Mouse (Mus musculus): ENCODE data around the gene Rag2. TPM values are rescaled to one million over a fixed set of nuclear protein-coding genes. Genes with fewer than 3 reads are reported as not detected.

Rag2 gene
- polyA plus RNA-seq, 1 experiment from 2014 or later: not detected

GRCm38 (mm10) chr2:101621611-101622010 is 2.9 kb upstream of the Rag2 start:
- Histone ChIP-seq H3K36me3 (ENCODE audit: insufficient read depth, low read length) (no peaks in the 10 kb centered on the region), H3K27ac (ENCODE audit: low read length) (no peak overlapping the region), H3K4me2 (replicated peaks; ENCODE audit: low read depth, low read length) (no peak overlapping the region), H3K9ac (replicated peaks; ENCODE audit: low read length) (no peak overlapping the region), H3K27me3 (ENCODE audit: insufficient read depth, low read length) (no peaks in the 10 kb centered on the region), H3K4me1 (ENCODE audit: insufficient read depth, low read length) (0 out of 2 replicates have a peak, but pooled peaks cover 5% of the 10 kb centered on the region), H3K4me3 (ENCODE audit: low read length) (no peak overlapping the region), H3K9me3 (ENCODE audit: low read length) (no peaks in the 10 kb centered on the region)
- WGBS: 61% methylated on average over 7 of the region's 7 CpGs
- no peak for ATAC-seq (ENCODE audit: low FRiP score, low TSS enrichment)

GRCm38 (mm10) chr2:101623042-101623441 is 1.5 kb upstream of the Rag2 start:
- Histone ChIP-seq H3K27me3 (ENCODE audit: insufficient read depth, low read length) (no peaks in the 10 kb centered on the region), H3K4me1 (ENCODE audit: insufficient read depth, low read length) (0 out of 2 replicates have a peak, but pooled peaks cover 5% of the 10 kb centered on the region), H3K36me3 (ENCODE audit: insufficient read depth, low read length) (no peaks in the 10 kb centered on the region), H3K4me2 (replicated peaks; ENCODE audit: low read depth, low read length) (no peak overlapping the region), H3K4me3 (ENCODE audit: low read length) (no peak overlapping the region), H3K9ac (replicated peaks; ENCODE audit: low read length) (no peak overlapping the region), H3K27ac (ENCODE audit: low read length) (no peak overlapping the region), H3K9me3 (ENCODE audit: low read length) (no peaks in the 10 kb centered on the region)
- no peak; the same call in 1 of the 2 replicates for ATAC-seq (ENCODE audit: low FRiP score, low TSS enrichment)
- 89% methylated on average over 2 of the region's 2 CpGs for WGBS

GRCm38 (mm10) chr2:101624011-101624410 is 507 bp upstream of the Rag2 start:
- Histone ChIP-seq H3K4me2 (replicated peaks; ENCODE audit: low read depth, low read length) (no peak overlapping the region), H3K9me3 (ENCODE audit: low read length) (no peaks in the 10 kb centered on the region), H3K9ac (replicated peaks; ENCODE audit: low read length) (no peak overlapping the region), H3K27ac (ENCODE audit: low read length) (no peak overlapping the region), H3K4me1 (ENCODE audit: insufficient read depth, low read length) (0 out of 2 replicates have a peak, but pooled peaks cover 5% of the 10 kb centered on the region), H3K4me3 (ENCODE audit: low read length) (no peak overlapping the region), H3K27me3 (ENCODE audit: insufficient read depth, low read length) (no peaks in the 10 kb centered on the region), H3K36me3 (ENCODE audit: insufficient read depth, low read length) (no peaks in the 10 kb centered on the region)
- 35% methylated on average over 2 of the region's 2 CpGs for WGBS
- no peak for ATAC-seq (ENCODE audit: low FRiP score, low TSS enrichment)

- Histone ChIP-seq H3K36me3 (ENCODE audit: insufficient read depth, low read length) (no peaks in the 10 kb centered on the region), H3K27ac (ENCODE audit: low read length) (no peak overlapping the region), H3K9me3 (ENCODE audit: low read length) (no peaks in the 10 kb centered on the region), H3K4me2 (replicated peaks; ENCODE audit: low read depth, low read length) (no peak overlapping the region), H3K27me3 (ENCODE audit: insufficient read depth, low read length) (no peaks in the 10 kb centered on the region), H3K4me1 (ENCODE audit: insufficient read depth, low read length) (no peaks in the 10 kb centered on the region), H3K9ac (replicated peaks; ENCODE audit: low read length) (no peak overlapping the region), H3K4me3 (ENCODE audit: low read length) (no peak overlapping the region)
- ATAC-seq (ENCODE audit: low FRiP score, low TSS enrichment): no peak
These were observed 2.7 kb downstream of the Rag2 start for GRCm38 (mm10) chr2:101627227-101627626.

GRCm38 (mm10) chr2:101628297-101629236 is 4.0 kb downstream of the Rag2 start:
- Histone ChIP-seq H3K36me3 (ENCODE audit: insufficient read depth, low read length) (no peaks in the 10 kb centered on the region), H3K4me2 (replicated peaks; ENCODE audit: low read depth, low read length) (peak overlapping the region; percentile 69), H3K9ac (replicated peaks; ENCODE audit: low read length) (peak overlapping the region; percentile 83), H3K4me1 (ENCODE audit: insufficient read depth, low read length) (no peaks in the 10 kb centered on the region), H3K27ac (ENCODE audit: low read length) (peak overlapping the region; percentile 94), H3K9me3 (ENCODE audit: low read length) (no peaks in the 10 kb centered on the region), H3K27me3 (ENCODE audit: insufficient read depth, low read length) (no peaks in the 10 kb centered on the region), H3K4me3 (ENCODE audit: low read length) (peak overlapping the region; percentile 89)
- peak; percentile 99 for ATAC-seq (ENCODE audit: low FRiP score, low TSS enrichment)
- under 1% methylated on average over 29 of the region's 31 CpGs for WGBS

- no peaks in the 10 kb centered on the region for H3K9me3 ChIP-seq (ENCODE audit: low read length)
- no peak overlapping the region for H3K27ac ChIP-seq (ENCODE audit: low read length)
- H3K9ac ChIP-seq (replicated peaks; ENCODE audit: low read length): no peak overlapping the region
- H3K27me3 ChIP-seq (ENCODE audit: insufficient read depth, low read length): no peaks in the 10 kb centered on the region
- 0 out of 2 replicates have a peak, but pooled peaks have one; percentile 31 for ATAC-seq (ENCODE audit: low FRiP score, low TSS enrichment)
- H3K4me2 ChIP-seq (replicated peaks; ENCODE audit: low read depth, low read length): no peak overlapping the region
- WGBS: 26% methylated on average over 7 of the region's 7 CpGs
- H3K36me3 ChIP-seq (ENCODE audit: insufficient read depth, low read length): no peaks in the 10 kb centered on the region
- no peaks in the 10 kb centered on the region for H3K4me1 ChIP-seq (ENCODE audit: insufficient read depth, low read length)
- H3K4me3 ChIP-seq (ENCODE audit: low read length): no peak overlapping the region
These were observed 14.7 kb downstream of the Rag2 start for GRCm38 (mm10) chr2:101638979-101639839.

- WGBS: 73% methylated on average over 3 of the region's 3 CpGs
- H3K36me3 ChIP-seq (ENCODE audit: insufficient read depth, low read length): no peaks in the 10 kb centered on the region
- no peaks in the 10 kb centered on the region for H3K27me3 ChIP-seq (ENCODE audit: insufficient read depth, low read length)
- no peak for ATAC-seq (ENCODE audit: low FRiP score, low TSS enrichment)
- no peak overlapping the region for H3K4me3 ChIP-seq (ENCODE audit: low read length)
- no peaks in the 10 kb centered on the region for H3K4me1 ChIP-seq (ENCODE audit: insufficient read depth, low read length)
- no peaks in the 10 kb centered on the region for H3K9me3 ChIP-seq (ENCODE audit: low read length)
- H3K9ac ChIP-seq (replicated peaks; ENCODE audit: low read length): no peak overlapping the region
- no peak overlapping the region for H3K4me2 ChIP-seq (replicated peaks; ENCODE audit: low read depth, low read length)
- H3K27ac ChIP-seq (ENCODE audit: low read length): no peak overlapping the region
These were observed 15.4 kb downstream of the Rag2 start for GRCm38 (mm10) chr2:101639840-101640350.

- no peaks in the 10 kb centered on the region for H3K27me3 ChIP-seq (ENCODE audit: insufficient read depth, low read length)
- ATAC-seq (ENCODE audit: low FRiP score, low TSS enrichment): no peak
- 91% methylated on average over 1 of the region's 1 CpGs for WGBS
These were observed 21.3 kb downstream of the Rag2 start for GRCm38 (mm10) chr2:101645841-101646240.

GRCm38 (mm10) chr2:101648361-101648760 is 23.8 kb downstream of the Rag2 start:
- H3K4me2 ChIP-seq (replicated peaks; ENCODE audit: low read depth, low read length): no peak overlapping the region
- no peaks in the 10 kb centered on the region for H3K27me3 ChIP-seq (ENCODE audit: insufficient read depth, low read length)
- WGBS: 73% methylated on average over 2 of the region's 2 CpGs
- no peak overlapping the region for H3K9ac ChIP-seq (replicated peaks; ENCODE audit: low read length)
- H3K27ac ChIP-seq (ENCODE audit: low read length): no peak overlapping the region
- H3K36me3 ChIP-seq (ENCODE audit: insufficient read depth, low read length): no peaks in the 10 kb centered on the region
- H3K4me1 ChIP-seq (ENCODE audit: insufficient read depth, low read length): peaks cover 4% of the 10 kb centered on the region
- no peak overlapping the region for H3K4me3 ChIP-seq (ENCODE audit: low read length)
- no peak for ATAC-seq (ENCODE audit: low FRiP score, low TSS enrichment)
- H3K9me3 ChIP-seq (ENCODE audit: low read length): no peaks in the 10 kb centered on the region

More at GRCm38 (mm10) chr2:101645841-101646240, 21.3 kb downstream of the Rag2 start:
- no peak overlapping the region for H3K27ac ChIP-seq (ENCODE audit: low read length)
- H3K4me2 ChIP-seq (replicated peaks; ENCODE audit: low read depth, low read length): no peak overlapping the region
- no peaks in the 10 kb centered on the region for H3K36me3 ChIP-seq (ENCODE audit: insufficient read depth, low read length)
- H3K4me3 ChIP-seq (ENCODE audit: low read length): no peak overlapping the region
- no peaks in the 10 kb centered on the region for H3K4me1 ChIP-seq (ENCODE audit: insufficient read depth, low read length)
- no peaks in the 10 kb centered on the region for H3K9me3 ChIP-seq (ENCODE audit: low read length)
- no peak overlapping the region for H3K9ac ChIP-seq (replicated peaks; ENCODE audit: low read length)

All from kidney, embryonic 16.5 days (tissue).